Mouse (Mus musculus): ENCODE measurements around the gene Adh5. TPM values are rescaled to one million over a fixed set of nuclear protein-coding genes. Genes with fewer than 3 reads are reported as not detected.

Gene Adh5
- 10 to 100 TPM; 82.4 to 89.7 TPM for total RNA-seq (2021)
- long read RNA-seq, experiment 1, transcript Adh5-201 (9 exons, 1,604 nt): major isoform, 51 of 62 reads
- long read RNA-seq, experiment 1, partial matches to known transcripts: 10 of 62 reads
- long read RNA-seq, experiment 1, other reads (novel, unspliced or antisense): 1 of 62 reads
- long read RNA-seq, experiment 2, transcript Adh5-201 (9 exons, 1,604 nt): major isoform, 30 of 40 reads
- long read RNA-seq, experiment 2, partial matches to known transcripts: 8 of 40 reads
- long read RNA-seq, experiment 2, other reads (novel, unspliced or antisense): 1 of 40 reads

DNA sequence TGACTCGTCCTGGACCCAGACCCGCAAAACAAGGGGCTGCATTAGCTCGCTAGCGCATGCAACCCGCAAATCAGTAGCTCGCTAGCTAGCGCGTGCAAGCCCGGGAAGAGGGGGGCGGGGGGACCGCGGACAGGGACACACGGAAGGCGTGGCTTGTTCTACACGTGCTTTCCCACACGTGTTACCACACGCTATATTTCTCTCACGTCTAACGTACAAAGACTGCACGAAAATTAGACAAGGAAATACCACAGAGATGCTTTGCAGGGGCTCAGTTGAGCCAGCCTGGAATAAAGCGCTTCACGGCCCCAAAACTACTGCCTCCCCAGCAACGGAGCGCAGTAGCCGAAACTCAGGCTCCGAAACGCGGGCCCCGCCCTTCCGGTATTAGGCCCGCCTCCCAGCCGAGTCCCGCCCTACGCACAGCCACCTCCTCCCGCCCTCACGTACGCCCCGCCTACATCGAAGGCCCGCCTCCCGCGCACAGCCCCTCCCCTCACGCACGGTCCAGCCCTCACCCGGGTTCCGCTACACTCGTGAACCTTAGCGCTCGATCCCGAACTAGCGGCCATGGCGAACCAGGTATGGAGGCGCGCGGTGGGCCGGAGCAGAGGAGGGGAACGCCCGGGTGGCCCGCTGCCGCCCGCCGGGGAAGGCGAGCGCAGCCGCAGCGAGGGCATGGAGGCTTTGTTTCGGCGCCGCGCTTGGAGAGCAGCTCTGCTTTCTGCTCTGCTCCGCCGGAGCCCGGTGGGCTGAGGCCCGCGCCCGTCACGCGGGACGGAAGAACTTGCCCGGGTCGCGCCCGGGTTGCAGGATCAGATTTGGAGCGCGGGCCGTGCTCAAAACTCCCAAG lies at the start of gene Adh5:
Adh5 (plus strand) TSS at position 482 of the 853 bp plus-strand sequence.
- peak; percentile 94 for DNase-seq

DNA sequence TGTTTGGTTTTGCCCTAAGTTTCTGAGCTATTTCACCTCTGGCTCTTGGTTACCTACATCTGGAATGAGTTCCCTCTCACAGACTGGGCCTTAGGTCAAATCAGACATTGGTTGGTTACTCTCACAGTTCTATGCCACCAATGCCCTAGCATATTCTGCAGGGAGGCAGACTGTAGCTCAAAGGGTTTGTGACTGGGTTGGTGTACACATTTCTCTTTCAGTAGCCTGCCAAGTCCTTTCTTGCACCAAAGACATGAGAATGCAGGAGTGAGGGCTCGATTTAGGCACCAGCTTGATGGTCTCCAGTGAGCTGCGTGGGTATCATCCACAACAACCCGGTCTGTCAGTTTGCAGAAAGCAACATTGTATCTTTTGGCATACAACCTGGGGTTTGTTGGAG lies 38.0 kb upstream of the Adh5 start:
- peak in 1 of 2 experiments; percentile 13 for DNase-seq

DNA sequence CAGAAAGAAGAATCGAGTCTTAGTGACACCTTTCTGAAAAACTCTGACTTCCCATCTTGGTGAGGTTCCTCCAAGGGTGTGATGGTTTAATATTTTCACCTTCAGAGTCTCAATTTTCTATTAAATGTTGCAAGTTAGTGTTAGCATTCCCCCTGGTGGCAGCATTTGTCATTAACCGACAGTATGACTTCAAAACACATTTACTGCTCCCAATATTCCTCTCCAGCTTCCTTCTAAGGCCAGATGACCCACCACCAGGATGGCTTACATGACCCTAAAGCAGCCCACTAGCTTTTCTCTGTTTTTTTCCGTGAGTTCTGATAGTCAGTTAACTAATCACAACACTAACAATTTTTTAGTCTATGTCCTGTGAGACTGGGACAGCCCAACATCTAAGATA lies 37.6 kb upstream of the Adh5 start:
- peak; percentile 50 to 77 for DNase-seq

DNA sequence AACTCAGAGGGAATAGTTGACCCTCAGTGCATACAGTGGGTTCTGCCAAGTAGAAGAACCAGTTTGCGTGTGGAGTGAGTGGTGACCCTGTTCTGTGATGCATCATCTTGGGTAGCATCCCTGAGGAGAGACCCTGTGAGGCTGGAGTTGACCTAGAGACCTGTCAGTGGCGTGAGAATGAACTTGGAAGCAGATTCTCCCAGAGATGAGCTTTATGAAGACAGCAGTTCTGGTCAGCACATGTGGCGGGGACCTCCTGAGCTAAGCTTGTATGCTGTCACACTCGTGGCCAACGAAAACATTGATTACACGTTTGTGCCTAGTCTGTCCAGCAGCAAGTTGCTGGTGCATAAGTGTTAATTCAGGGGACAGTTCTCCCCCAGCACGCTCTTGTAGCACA lies 37.1 kb upstream of the Adh5 start:
- peak; percentile 9 to 11 for DNase-seq

DNA sequence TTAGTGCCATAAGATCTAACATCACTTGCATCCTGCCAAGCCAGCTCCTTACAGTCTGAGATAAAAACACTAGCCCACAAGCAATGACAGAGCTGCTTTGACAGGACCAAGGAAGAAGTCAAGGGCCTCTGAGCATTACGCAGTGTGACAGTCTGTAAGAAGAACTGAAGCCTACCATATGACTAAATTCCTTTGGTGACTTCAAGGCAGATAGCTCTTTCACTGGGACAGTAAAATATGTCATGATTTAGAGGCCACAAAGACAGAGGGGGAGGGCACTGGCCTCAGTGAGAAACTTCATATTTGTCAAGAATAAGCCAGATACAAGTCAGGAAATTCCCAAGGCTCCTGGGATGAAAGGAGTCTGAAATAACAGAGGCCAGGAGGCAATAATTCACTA lies 35.0 kb upstream of the Adh5 start:
- DNase-seq: no peak

DNA sequence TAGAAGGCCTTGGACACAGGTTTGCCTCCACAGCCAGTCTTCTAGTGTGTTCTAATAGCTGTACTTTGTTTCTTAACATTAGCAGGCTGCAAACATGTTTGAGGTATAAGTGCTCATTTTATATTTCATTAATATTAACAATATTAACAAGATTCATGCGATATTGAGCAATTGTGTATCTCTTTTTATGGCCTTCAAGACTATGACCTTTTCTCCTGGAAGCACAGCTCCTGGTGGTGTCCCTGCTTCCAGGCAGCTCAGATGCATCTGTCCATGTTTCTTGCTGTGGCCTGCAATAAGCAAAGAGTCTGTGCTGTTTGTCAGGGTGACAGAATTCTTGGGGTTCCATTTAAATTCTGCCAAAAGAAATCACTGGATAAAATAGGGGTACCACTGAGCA lies 33.3 kb upstream of the Adh5 start:
- no peak for DNase-seq

DNA sequence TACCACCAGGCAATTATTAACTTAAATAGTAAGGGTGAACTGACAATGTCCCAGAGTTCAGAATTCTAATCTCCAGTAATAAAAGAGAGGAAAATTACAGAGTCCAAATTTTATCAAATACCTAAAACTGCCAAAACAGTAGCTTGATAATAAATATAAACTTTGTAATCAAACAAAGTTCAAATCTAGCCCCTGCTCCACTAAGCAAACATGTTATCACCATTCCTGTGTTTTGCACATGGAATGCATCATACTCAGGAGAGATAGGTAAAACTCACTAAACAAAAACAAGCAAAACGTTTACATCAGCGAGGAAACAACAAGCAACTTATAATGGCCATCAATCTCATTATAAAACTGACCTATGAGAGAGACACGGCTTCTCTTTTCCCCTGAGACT lies 32.7 kb upstream of the Adh5 start:
- no peak for DNase-seq

DNA sequence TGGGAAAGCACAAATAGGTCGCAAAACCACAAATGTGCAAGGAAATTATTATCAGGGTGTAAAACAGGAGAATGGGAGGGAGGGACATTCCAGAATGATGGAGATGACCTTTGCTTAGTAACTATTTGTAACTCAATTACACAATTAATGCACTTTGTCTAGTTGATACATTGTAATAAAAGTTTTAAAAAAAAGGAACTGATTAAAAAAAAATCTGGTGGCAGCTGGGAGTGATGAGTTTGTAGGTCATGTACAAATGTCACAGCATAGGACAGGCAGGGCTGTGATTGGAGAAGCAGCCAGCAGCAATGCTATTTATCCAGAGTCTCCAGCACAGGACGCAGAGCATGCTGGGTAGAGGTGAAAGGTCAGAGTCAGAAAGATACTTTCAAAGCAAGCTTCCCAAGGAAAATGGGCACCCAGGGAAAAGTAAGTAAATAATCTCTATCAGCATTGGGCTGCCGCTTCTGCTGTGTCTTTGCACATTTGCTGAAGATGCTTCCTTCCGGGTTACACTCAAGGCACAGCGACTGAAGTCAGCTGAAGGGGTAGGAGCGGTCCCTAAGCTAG lies 27.7 kb upstream of the Adh5 start, which contains the start of gene Adh4:
Adh4 (plus strand) TSS at position 346 of the 570 bp plus-strand sequence.
- DNase-seq: no peak

DNA sequence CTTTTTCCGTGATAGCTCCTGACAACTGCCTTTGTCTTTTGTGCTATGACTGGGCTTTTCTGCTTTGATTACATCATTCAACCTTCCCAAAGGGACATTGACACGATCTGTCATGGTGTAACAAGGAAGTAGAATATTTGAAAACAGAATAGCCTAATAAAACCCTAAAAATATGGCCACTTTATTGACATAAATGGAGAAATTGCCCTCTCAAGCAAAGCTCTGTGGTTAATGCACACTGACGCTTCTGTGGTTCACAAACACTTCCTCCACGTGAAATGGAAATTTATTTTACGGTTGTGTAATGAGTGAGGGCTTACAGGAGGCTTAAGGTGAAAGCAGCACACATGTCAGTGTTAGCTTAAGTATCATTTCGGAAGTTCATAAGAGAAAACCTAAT lies 23.5 kb upstream of the Adh5 start:
- no peak for DNase-seq

DNA sequence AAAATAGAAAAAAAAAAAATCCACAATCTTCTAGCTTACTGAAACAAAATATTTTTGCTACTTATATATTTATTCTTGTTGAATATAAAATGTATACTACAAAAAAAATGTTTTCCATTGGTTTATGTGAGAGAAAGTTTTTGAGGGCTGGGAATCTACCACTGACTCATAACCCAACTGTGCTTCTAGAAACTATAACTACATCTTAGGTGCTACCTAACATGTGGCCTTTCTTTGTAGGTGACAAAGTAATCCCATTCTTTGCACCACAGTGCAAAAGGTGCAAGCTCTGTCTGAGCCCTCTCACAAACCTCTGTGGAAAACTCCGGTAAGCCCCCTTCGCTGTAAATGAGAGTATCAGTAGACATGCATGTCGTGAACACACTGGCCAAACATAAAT lies 22.5 kb upstream of the Adh5 start:
- DNase-seq: no peak

DNA sequence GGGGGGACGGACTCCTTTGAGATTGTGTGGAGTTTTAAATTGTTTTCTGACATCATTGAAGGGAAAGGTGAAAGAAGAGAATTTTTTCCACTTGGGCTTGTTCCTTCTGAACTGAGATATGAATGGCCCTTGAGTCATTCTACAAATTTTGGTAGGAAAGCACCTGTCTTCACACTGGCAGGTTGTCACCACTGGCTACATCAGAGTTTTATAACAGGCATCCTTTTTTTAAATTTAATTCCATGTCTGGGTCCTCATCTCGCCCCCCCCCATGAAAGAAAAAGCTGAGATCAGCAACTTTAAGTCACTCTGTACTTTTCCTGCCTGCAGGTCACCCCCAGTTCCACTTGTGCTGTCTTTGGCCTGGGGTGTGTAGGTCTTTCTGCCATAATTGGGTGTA lies 19.2 kb upstream of the Adh5 start:
- DNase-seq: no peak

DNA sequence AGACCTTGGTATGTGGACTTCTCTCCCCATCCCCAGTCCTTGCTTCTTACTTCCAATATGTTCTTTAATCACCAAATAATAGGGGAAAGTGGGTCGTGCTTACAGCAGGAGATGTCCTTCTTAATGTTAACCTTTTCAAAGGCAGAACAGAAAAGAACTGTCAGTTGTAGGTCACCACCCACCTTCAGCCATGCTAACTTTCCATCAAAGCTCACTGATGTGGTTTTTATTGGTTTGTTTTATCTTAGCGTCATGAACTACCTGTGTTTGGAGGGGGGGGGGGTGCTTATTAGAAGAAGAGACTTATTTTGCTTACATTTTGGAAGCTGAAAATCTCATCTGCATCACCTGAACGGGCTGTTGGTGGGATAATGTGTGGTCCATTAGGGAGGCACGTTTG lies 18.6 kb upstream of the Adh5 start:
- no peak for DNase-seq

DNA sequence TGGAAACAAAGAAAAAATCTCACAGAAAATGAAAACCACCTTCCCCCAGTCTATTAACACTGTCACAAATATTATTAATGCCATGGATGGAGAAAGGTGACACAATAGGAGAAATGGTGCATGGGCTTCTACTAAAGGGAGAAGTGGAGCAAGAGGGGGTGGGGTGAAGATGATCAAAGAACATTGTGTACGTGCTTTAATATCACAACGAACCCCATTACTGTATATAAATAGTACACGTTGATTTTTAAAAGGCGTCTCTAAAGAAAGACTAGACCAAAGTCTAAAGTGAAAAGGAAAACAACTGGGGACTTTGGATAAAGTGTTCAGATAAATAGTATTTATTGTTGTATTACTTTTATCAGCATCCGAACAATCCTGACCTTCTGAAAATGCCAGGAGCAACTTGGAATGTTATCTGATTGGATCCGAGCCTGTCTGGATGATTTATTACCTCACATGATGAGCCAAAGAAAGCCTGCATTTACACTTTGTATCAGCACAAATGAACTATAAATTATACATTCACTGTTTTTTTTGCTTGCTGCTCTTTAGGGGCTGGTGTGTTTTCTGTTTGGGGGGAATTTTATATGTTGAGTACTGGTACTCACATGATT lies 12.4 kb upstream of the Adh5 start:
- no peak for DNase-seq

DNA sequence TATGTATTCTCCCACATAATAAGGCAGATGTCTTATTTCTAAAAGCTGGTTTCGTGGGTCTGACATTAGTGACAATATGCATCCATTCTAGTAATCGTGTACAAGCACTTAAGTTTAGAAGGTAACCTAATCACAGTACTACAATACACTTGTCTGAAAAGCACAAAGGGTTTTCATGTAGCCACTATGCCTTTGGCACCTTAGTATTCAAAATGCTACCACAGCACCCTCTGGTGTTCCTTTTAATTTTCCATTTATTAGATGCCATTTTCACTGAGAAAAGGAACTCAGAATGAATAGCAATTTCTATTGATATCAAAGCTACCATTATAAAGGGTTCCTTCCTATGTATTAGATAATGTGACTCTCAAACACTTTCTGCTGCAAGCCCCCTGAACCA lies 11.1 kb upstream of the Adh5 start:
- DNase-seq: peak; percentile 16 to 51

DNA sequence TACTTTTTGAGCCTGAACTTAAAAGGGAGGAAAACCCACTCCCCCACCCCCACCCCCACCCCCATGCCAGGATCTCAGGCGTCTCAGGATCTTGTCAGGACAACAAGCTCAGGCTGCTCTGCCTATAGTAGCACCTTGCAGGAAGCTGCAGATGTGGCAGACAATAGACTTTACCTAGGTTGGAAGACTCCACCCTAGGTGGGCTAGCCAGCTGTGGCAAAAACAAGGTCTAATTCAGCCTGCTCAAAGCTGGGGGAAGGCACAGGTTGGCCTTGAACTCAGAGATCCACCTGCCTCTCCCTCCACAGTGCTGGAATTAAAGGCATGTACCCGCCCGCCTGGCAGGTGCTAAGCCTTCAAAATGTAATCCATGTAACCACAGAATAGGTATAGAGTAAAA lies 4.2 kb upstream of the Adh5 start:
- DNase-seq: no peak

DNA sequence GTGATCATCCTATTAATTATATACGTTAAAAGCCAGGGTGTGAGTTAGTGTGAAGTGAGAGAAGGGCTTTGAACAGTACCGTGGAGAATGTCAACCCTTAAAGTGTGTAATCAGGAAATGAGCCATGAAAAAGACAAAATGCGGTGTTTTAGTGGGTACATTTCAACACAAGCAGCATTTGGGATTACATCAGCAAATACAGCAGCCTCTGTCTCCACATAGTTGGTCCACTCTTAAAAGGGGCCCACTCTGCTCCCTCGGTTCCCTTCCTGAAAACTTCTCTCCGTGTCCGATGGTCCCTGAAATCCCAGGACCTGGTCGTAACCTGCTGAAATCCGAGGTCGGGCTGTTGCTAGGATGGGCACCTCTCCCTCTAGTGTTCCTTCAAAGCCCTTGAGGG lies 690 bp upstream of the Adh5 start:
- no peak for DNase-seq

DNA sequence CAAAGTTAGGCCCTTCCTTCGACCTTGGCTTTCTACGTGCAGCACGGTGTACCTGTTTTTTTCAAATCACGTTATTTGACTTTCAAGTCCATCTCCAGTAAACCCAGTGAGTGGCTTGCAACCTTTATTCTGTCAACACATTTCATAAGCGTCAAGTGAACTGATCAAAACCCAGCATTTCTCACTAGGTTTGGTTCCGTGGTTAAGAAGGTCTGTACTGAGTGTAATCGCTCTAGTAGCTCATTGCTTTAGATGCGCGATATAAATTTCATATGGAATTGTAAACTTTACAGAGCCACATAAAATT lies 525 bp downstream of the Adh5 start:
- no peak for DNase-seq

DNA sequence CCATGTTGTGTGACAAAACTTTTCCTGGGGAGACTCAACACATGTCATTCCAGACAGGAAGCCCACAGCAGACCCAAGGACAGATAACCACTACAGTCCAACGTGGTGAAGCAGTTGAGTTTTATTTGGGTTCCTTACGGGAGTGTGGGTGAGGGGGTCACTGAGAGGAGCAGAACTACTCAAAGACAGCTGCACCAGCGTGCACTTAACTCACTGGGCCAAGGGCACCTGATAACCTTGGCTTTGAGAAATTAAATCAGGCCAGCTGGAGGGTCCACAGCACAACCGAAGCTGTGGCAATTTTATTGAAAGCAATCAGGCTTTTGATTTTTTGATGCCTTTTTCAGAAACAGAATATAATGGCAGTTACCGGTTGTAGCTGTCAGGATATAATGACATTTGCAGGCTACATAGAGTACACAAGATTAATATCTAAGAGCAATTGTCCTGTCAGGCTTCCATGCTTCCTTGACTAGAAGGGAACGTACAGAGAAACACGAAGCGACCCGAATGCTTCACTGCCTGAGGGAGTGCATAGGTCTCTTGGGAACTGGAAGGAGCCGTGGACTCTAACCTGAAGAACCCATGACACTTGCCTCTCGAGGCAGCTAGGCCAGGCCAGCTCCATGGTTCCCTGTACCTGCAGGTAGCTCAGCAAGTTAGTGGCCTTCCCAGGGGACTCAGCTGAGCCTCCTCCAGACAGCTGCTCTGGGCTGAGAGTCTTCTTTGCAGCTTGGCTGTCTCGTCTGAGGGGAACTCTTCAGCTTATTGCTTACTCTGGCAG lies 5.4 kb downstream of the Adh5 start:
- no peak for DNase-seq

DNA sequence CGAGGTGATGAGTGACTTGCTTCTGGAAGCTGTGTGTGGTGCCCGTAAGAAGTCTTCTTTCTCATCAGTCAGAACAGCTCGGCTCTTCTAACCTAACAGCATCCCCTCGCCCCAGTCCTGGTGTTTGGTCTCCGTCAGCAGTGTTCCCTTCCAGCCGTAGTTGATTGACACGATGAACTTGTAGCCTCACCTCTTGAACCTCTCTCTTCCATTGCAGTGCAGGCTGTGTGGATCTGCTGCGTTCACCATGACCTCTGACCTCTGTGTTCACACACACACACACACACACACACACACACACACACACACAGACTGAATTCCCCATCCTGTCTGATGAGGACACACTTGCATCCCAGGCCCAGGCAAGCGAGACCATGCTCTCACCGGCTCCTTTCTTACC lies 9.3 kb downstream of the Adh5 start:
- DNase-seq: no peak

DNA sequence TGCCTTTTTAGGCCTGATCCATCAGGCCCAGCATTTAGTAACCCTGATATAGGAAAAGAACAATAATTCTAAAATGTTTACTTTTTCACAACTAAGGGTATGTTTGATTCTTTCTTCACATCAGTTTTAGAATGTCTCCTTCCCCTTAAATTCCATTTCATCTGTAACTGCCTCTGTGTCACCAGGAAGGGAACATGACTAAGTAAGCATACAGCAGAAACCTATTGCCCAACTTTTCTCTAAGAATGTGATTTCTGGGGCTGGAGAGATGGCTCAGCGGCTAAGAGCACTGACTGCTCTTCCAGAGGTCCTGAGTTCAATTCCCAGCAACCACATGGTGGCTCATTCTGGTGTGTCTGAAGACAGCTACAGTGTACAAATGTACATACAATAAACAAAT lies 11.3 kb downstream of the Adh5 start:
- no peak for DNase-seq

DNA sequence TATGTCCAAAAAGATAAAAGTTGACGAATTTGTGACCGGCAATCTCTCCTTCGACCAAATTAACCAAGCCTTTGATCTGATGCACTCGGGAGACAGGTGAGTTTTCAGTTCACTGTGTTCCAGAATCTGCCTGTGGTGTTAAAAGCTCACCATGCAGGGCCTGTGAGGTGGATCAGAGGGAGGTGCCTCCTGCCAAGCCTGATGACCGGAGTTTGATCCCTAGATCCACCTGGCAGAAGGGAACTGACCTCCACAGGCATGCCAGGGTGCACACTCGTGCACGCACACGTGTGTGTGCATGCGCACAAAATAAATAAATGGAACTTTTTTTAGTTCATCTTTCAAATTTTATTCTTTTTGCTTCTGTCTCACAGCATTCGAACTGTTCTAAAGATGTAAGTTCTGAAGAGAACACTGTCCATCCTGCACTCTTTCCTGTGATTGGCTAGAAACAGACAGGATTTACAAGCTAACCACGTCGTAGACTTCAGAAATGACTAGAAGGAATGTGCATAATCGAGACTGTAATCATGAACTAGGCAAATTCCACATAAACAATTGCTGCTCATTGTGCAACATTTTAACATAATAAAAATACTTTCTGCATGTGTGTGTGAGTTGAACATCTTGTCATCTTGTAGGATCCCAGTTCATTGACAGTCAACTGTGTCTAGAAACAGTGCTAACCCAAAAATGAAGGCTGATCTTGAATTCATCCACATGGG lies 12.0 kb downstream of the Adh5 start:
- DNase-seq: no peak

DNA sequence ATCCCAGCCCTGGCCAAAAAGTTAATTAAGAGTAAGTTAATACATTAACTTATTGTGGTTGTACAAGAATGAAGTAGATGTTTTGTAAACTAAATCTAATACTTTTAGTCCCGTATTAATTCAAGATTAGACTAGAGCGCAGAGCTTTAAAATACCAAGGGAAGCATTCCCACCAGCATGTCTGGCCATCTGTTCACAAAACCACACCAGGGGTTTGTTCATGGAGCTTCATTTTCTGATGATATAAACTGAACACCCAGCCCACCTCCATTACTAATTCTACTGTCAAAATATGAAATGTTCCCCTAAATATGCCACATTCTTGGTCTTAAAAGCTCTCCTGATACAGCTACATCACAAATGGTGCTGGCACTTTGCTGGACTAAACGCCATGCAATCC lies 15.5 kb downstream of the Adh5 start:
- no peak for DNase-seq

All from heart, adult 18-20 months (tissue).